Mouse (Mus musculus): Measurements from ENCODE around the gene Cgnl1. TPM values are rescaled to one million over a fixed set of nuclear protein-coding genes. Genes with fewer than 3 reads are reported as not detected.
A peak's percentile ranks its signal among the peaks of the same experiment; 100 is the strongest.

The Cgnl1 gene
- polyA plus RNA-seq, 3 experiments from 2014 or later: not detected

DNA sequence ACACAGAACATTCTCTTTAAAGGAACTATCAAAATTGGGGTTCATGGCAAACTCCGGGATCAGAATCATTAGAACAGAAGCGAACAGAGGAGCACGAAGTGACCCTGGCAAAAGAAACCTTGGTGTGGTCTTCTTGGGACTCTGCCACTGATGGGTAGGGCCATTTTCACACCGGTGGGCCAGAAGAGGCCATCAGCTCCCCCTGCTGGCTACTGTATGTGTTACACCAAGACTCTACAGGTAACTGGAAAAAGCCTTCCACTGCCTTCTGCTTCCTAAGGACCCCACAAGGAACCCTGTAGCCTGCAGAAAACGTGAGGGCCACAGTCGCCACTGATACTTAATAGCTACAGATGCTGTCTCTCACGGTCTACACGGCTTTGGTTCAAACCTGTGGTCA, 154.0 kb downstream of the Cgnl1 start:
- ATAC-seq: no peak

GRCm38 (mm10) chr9:71616185-71616584, 155.2 kb downstream of the Cgnl1 start:
- no peak for ATAC-seq

- ATAC-seq: no peak
These were observed 156.8 kb downstream of the Cgnl1 start for GRCm38 (mm10) chr9:71614643-71615042.

- ATAC-seq: no peak
These were observed 158.4 kb downstream of the Cgnl1 start for GRCm38 (mm10) chr9:71612981-71613380.

DNA sequence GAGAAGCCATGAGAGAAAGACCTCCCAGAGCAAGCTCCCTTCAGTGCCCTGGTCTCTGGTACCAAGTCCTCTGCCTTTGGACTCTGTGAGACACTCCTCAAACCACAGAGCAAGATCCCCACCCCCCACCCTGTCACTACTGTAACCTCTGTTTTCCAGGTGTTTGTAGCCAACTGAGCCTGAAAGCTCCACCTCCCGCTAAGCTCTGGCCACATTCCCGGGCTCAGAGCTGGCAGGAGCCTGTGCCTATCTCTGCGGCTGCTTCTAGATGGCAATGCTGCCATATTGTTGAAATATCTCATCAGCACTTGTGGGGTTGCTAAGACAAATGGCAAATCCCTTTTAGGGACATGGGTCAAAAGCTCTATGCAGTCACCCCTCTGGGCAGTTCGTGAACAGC, 159.5 kb downstream of the Cgnl1 start:
- no peak for ATAC-seq

- ATAC-seq: no peak
These were observed 162.4 kb downstream of the Cgnl1 start for GRCm38 (mm10) chr9:71609010-71609409.

GRCm38 (mm10) chr9:71606296-71607057, 164.9 kb downstream of the Cgnl1 start:
- no peak for ATAC-seq

DNA sequence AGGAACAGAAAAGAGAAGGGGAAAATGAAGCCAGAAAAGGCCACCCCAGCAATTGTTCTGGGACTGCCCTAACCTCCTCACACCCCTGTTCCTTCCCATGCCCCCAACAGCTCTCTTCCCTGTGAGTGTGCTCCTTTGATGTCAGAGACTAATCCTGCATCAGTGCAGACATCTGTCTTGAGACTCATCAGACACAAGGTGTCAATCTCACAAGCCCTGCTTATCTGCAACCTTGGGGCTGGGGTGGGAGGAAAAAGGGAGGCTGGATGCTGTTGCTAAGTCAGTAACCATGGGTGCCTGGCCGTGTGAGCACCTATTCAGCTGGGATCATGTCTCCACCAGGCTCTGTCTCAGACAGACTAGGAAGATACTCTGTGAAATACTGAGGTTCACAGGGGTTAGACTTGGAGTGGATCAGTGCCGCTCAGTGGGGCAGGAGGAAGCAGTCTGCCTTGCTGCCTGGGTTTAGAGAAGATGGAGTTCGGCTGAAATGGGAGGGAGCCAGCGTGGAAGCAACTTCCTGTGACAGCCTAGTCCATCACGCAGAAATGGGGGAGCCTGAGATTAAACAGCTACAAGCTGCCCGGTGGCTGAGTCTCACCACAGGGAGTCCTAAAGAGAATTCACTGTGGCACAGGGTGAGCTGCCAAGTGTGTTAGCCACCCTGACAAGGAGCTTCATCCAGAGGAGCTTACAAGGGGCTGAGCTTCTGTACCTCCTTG, 166.3 kb downstream of the Cgnl1 start:
- ATAC-seq: no peak

DNA sequence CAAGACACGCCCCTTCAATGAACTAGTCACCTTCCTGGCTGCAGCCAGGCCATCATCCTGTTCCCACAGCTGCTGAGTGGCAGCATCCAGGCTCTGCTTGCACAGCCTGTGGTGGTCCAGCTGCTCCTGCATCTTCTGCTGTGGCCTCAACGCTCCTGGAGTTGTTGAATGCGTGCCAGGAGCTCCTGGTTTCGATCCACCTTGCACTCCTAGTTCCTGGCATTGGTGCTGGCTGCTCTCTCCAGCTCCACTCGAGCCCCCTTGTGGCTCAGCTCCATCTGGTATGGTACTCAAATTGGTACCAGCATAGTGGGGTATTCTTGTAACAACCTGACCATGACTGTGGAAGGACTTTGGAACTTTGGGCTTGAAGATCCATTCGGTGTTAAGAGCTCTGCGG, 171.5 kb downstream of the Cgnl1 start:
- no peak for ATAC-seq

- no peak for ATAC-seq
These were observed 174.5 kb downstream of the Cgnl1 start for GRCm38 (mm10) chr9:71596888-71597287.

DNA sequence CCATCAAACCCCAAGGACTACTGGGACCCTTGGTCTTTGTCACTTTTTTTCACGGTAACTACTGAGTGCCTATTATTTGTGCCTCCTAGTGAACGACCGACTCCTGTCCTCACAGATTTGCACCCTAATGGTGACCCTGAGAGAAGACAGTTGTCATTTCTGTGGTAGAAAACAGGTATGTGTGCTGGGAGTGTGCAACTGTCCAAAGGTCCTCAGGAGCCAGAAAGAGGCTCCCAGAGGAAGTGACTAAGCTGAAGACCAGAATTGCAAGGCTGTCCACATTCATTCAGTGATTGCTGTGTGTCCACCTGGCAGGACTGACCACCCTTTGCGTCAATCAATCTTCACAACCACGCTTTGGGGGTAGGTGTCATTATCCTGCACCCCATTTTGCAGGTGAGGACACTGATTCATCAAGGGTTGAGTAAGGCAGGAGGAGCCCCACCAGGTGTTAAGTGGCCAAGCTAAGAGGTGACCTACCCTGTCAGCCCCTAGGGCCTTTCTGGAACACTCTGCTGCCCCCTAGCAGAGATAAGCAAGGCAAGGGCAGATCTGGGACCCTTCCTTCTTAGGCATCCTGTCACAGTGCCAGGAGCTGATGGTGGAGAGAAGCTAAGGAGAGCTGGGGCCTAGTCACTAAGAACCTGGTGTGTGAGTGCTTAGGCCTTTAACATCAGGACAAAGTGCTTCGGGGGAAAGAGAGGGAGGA, 178.7 kb downstream of the Cgnl1 start:
- ATAC-seq: no peak

DNA sequence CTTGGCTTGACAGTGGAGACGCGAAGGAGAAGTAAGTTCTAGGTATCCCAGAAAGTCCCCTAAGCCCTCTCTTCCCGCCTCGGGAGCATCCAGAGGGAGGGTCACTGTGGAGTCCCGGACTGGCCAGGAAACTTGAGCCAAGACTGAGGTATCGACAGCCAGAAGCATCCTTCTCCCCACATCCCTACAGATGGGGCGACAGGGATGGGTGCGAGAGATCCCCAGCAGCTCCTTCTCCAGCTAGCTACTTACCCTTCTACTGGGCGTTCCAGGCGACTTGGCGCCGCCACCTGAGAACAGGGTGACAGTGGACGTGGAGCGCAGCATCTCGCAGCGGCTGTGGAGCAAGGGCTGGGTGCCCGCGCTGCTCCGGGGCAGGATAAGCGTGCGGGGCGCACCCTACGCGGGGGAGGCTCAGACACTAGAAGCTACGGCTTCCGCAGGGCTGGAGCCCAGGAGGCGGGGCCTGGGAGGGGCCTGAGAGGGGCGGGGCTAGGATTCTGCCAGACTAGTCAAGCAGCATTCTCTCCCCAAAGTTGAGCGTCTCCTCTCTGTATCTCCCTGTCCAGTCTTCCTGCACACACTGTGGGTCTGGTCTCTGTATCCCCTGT, 179.4 kb downstream of the Cgnl1 start, which contains the start of gene Myzap:
Gene Myzap, minus strand, starts transcription at position 423 of the 611 bp plus-strand sequence.
- peak; percentile 83 for ATAC-seq

DNA sequence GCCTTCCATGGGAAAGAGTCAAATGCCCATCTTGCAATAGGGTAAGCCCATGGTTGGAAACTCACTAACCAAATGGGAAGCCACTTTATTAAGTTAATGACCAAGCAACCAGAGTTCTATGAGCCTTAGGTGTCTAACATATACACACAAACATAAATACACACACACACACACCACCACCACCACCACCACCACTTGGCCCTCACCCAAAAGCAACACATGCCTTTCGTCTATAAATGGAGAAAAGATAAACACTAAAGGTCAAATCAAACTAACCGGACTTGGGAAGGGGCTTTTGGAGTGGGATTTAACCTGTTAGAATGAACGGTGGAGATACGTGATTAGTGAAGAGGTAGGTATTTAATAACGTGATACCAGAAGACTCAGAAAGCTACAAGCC, 180.3 kb downstream of the Cgnl1 start:
- no peak for ATAC-seq

- ATAC-seq: no peak
These were observed 181.6 kb downstream of the Cgnl1 start for GRCm38 (mm10) chr9:71589771-71590170.

GRCm38 (mm10) chr9:71588930-71589592, 182.3 kb downstream of the Cgnl1 start:
- ATAC-seq: no peak

DNA sequence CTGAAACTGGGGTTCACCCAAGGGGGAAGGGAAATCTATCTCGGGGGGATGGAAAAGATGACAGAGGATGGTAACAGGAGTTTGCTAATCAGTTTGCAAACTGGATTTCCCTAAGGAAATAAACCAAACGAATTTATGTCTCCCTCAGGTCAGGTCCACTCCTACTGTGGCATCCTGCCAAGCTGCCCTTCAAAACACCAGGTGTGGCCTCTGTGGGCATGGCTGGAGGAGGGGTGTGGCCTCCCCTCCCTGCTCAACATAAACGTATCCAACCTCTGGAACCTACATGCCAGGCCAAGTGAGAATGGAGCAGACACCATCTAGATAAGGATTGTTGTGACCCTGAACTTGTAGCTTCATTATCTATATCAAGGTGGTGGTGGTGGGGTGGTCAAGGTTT, 185.0 kb downstream of the Cgnl1 start:
- no peak for ATAC-seq

DNA sequence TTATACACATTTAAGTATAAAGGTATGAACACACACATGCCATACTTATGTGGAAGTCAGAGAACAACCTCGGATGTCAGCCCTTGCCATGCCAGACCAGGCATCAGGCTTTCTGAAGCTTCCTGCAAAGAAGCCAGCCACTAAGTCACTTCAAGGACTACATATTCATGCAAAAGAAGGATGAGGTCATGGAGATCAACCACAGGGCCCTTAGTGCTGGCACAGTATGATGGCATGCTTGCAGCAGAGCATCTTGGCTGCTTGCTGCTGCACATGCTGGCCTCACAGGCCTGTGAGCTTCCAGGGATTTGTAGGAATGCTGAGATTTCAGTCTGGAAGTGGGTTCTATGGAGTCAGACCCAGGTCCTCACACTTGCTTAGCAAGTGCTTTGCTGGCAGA, 188.6 kb downstream of the Cgnl1 start:
- no peak for ATAC-seq

DNA sequence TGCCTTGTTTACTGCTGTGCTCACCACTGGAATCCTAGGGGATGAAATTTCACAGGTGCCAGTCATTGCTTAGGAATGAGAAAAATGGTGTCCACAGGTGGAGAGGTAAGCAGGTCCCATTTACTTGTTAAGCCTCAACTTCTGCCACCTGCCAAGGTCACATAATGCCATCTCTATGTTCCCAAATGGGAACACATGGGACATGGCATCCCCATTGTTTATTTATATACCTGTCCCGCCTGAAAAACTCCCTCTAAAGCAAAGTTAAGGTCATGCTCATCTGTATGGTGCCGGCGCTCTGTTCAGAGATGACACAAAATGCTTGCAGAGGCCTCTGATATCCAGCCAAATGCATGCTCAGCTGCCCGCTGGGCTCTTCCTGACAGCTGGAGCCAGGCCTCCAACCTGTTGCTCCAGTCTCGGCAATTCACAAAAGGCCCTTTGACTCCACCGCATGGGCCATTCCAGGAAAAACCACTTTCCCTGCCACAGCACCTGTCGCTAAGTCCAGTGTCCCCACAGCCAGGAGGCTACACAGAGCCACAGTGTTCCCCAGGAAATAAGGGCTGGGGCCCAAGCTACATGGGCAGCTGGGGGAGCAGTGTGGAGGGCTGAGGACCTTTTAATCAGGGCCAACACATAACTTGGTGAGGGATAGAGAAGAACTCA, 192.4 kb downstream of the Cgnl1 start:
- ATAC-seq: no peak
